Mouse (Mus musculus): ENCODE results near the gene Erbb2.

GRCm38 (mm10) chr11:98380106-98380505, 32.2 kb upstream of the Erbb2 start:
- TF ChIP-seq POLR2A (IDR thresholded peaks at IDR 0.05; ENCODE audit: control insufficient read depth, low read depth, low read length) (no peak), CTCF (IDR thresholded peaks at IDR 0.05; ENCODE audit: control insufficient read depth, insufficient read depth, insufficient replicate concordance, low read depth, low read length) (no peak)
